Mouse (Mus musculus) hindbrain, embryonic 15.5 days (tissue): ENCODE measurements at regions not wholly inside any gene's neighbourhood (a gene's known extent, or its start where the extent isn't known, plus 50 kb on each side); places are given as distances from the start of the nearest gene placed in this dataset.

Source experiments
- ATAC-seq: fragments of 200-750 bp; cut with Nextera tagmentation; 2 replicates; pipeline ENCODE4 v1.8.0; 2017; ENCODE audit warnings: low read depth, moderate number of reproducible peaks, moderate TSS enrichment; ENCODE audit not compliant: low FRiP score
- H3K27ac ChIP-seq: fragments of 300-500 bp; sonication (generic); replicated peaks from 2 replicates; pipeline ENCODE4 v1.5.1; 2015; ENCODE audit warnings: mild to moderate bottlenecking, inconsistent platforms
- H3K27me3 ChIP-seq: fragments of 300-500 bp; sonication (generic); 2 replicates; pipeline ENCODE4 v1.6.1; 2015; ENCODE audit warnings: control low read depth, inconsistent platforms
- H3K36me3 ChIP-seq: fragments of 300-500 bp; sonication (generic); 2 replicates; pipeline ENCODE4 v1.6.1; 2015; ENCODE audit warnings: control low read depth, inconsistent platforms
- H3K4me1 ChIP-seq: fragments of 300-500 bp; sonication (generic); replicated peaks from 2 replicates; pipeline ENCODE4 v1.6.1; 2015; ENCODE audit warnings: control low read depth, inconsistent platforms
- H3K4me2 ChIP-seq: fragments of 300-500 bp; sonication (generic); 2 replicates; pipeline ENCODE4 v1.6.1; 2015; ENCODE audit warnings: moderate library complexity, mild to moderate bottlenecking, inconsistent platforms
- H3K4me3 ChIP-seq: fragments of 300-500 bp; sonication (generic); 2 replicates; pipeline ENCODE4 v1.5.1; 2015; ENCODE audit warnings: mild to moderate bottlenecking, inconsistent platforms
- H3K9ac ChIP-seq: fragments of 300-500 bp; sonication (generic); 2 replicates; pipeline ENCODE4 v1.6.1; 2015; ENCODE audit warnings: inconsistent platforms
- H3K9me3 ChIP-seq: fragments of 300-500 bp; sonication (generic); 2 replicates; pipeline ENCODE4 v1.6.1; 2016; ENCODE audit warnings: control low read depth, inconsistent platforms
- WGBS: fragments of 180-500 bp; shearing (Covaris S2); methylation state at CpG from one replicate; pipeline ENCODE4 v1.1.7; 2015; 5-methylcytosine and 5-hydroxymethylcytosine counted together

DNA sequence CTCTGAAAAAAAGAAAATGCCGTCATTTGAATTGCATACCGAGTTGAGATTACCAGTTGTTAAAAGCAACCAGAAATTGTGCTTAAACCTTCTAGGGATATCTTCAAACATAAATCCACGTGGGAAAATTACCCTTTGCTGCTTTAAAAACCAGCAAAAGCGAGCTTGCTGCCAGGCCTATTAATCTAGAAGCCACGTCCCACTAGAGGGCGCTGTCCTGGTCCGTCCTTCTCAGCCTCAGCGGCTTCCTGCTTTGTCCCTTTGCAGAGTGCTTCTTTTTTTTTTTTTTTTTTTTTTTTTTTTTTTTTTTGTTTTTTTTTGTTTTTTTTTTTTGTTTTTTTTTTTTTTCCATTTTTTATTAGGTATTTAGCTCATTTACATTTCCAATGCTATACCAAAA, 173.9 kb downstream of the Cand1 start:
- Histone ChIP-seq H3K4me1 (peaks cover 12% of the 10 kb centered on the region), H3K4me2 (peak overlapping the region; percentile 39), H3K36me3 (no peaks in the 10 kb centered on the region), H3K9me3 (no peaks in the 10 kb centered on the region), H3K27ac (peak overlapping the region; percentile 53; the same call in 1 of the 2 replicates), H3K9ac (no peak overlapping the region), H3K4me3 (no peak overlapping the region), H3K27me3 (no peaks in the 10 kb centered on the region)
- WGBS = 17% methylated on average over 8 of the region's 8 CpGs
- ATAC-seq = no peak

DNA sequence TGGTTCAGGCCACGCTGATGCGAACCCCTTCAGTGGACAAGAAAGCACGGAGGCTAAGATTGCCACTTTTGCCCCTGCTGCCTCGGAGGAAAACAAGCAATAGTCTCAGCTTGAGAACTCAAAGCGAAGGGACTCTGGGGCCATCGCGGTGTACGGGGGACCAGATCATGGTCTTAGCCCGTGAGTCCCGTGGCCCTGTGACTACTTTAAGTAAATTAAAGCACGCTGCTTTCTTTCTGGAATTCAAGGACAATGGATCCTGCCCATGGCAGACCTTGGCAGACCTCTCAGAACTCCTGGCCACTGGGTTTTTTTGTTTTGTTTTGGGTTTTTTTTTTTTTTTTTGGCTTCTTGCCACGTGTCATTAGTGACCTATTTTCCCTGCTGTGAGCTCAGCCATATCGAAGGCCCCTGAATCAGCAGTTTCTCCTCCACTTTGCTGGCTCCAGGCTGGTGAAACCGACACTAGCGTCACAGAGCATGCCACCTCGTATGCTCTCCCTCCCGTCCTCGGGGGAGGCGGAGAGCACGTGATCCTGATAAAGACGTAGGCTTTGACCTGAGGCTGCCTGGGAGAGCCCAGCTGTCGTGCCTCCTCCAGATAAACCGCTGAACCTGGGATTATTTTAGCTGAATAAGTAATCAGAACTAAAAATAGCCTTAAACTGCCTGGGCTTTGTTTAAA, 174.6 kb downstream of the Cand1 start:
- Histone ChIP-seq H3K27ac (peak overlapping the region; percentile 53; the same call in 1 of the 2 replicates), H3K4me3 (no peak overlapping the region), H3K4me2 (peak overlapping the region; percentile 39), H3K9me3 (no peaks in the 10 kb centered on the region), H3K4me1 (peaks cover 12% of the 10 kb centered on the region), H3K9ac (no peak overlapping the region), H3K36me3 (no peaks in the 10 kb centered on the region), H3K27me3 (no peaks in the 10 kb centered on the region)
- WGBS = 32% methylated on average over 23 of the region's 23 CpGs
- ATAC-seq = peak; percentile 86

DNA sequence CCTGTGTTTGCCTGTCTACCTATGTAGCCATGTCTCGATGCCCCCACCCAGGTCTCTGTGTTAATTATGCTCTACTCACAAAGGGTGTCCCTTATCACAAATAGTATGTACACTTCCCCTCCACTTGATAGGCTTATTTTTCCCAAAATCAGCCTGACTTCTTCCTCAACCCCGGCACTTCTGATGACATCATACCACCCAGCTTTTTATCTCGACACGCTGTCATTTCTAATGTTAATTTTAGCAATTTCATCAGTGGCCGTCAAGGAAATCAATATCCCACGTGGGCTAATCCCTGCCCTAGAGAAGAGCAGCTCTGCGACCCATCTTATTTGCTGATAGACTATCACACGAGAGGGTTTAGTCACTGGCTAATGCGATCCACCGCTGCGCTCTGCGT, 175.6 kb downstream of the Cand1 start:
- H3K4me2 ChIP-seq = no peak overlapping the region
- H3K4me3 ChIP-seq = no peak overlapping the region
- H3K27me3 ChIP-seq = no peaks in the 10 kb centered on the region
- no peak overlapping the region for H3K9ac ChIP-seq
- no peak overlapping the region for H3K27ac ChIP-seq
- H3K36me3 ChIP-seq = no peaks in the 10 kb centered on the region
- H3K4me1 ChIP-seq = peaks cover 12% of the 10 kb centered on the region
- ATAC-seq = no peak
- 84% methylated on average over 12 of the region's 12 CpGs for WGBS
- no peaks in the 10 kb centered on the region for H3K9me3 ChIP-seq

DNA sequence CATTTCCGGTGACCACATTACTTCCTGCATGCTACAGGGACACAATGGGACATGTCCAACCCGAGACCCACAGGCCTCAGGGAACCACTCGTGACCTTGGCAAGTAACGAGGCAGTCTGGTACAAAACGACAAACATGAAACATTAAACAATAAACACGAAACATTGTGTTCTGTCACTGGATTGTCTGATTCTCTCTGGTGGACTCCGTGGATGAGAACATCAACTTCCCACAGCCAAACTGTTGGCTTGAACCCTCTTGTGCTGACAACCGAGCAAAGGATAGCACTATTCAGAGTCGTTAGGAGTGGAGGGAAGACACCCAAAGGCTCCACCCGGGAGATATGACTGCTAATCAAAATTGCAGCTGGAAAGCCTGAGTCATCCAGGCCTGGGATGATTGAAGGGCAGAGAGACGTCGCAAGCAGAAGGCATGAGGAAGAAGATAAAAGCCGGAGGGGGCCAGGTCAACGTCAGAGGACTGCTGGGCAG, 176.6 kb downstream of the Cand1 start:
- Histone ChIP-seq H3K9me3 (no peaks in the 10 kb centered on the region), H3K4me1 (peaks cover 12% of the 10 kb centered on the region), H3K36me3 (no peaks in the 10 kb centered on the region), H3K4me3 (no peak overlapping the region), H3K4me2 (no peak overlapping the region), H3K9ac (no peak overlapping the region), H3K27me3 (no peaks in the 10 kb centered on the region), H3K27ac (no peak overlapping the region)
- WGBS = 89% methylated on average over 14 of the region's 14 CpGs
- no peak for ATAC-seq

DNA sequence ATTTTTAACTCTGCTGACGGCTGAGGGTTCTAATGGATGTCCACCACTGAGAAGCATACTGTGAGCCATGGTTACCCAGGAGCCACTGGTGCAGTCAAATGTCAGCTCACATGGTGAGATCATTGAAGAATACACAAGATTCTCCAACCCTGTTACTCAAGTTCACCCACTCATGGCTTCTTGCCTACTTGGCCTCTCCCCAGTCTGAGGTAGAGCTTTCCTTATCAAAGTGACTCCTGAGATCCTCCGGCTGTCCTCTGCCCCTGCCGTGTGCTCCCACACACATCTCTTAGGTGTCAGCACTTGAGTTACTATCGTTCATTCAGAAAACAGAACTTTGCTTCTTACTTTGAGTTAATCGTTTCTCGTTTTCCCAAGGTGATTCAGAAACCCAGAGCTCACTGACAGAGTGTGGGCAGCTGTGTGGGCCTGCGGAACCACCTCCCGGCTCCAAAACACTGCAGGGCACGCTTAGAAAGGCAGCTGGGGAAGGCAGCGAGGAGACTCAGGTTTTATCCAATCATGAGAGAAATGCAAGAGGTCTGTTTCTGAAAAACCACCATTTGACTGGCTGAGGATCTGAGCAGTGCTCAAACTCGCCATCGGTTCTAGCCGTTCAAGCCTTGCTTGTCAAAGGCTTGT, 177.8 kb downstream of the Cand1 start:
- Histone ChIP-seq H3K27ac (no peak overlapping the region), H3K4me1 (peaks cover 14% of the 10 kb centered on the region), H3K36me3 (no peaks in the 10 kb centered on the region), H3K27me3 (no peaks in the 10 kb centered on the region), H3K9me3 (no peaks in the 10 kb centered on the region), H3K4me2 (no peak overlapping the region), H3K9ac (no peak overlapping the region), H3K4me3 (no peak overlapping the region)
- WGBS = 90% methylated on average over 13 of the region's 13 CpGs
- no peak for ATAC-seq

DNA sequence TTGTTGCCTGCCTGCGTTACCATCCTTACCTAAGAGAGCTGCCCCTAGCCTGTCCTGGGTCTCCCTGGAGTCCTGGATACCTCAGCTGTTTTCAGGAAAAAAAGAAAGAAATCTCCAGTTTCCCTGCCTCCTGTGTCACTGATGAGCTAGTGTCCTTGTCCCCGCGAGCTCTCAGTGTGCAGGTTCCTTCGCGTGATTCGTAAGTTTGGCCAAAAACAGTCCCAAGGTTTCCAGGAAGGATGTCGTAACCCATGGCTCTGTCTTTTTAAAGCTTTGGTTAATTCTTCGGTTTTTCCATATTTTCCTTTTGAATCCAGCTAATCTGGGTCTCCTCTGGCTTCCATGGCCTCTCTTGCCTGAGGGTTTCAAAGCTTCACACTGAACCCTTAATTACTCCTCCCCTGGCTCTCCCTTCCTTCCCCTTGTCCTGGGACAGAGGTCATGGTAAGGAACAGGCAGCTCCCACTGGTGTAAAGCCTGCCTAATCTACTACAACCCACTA, 178.5 kb downstream of the Cand1 start:
- Histone ChIP-seq H3K9me3 (no peaks in the 10 kb centered on the region), H3K36me3 (no peaks in the 10 kb centered on the region), H3K27me3 (no peaks in the 10 kb centered on the region), H3K9ac (no peak overlapping the region), H3K27ac (no peak overlapping the region), H3K4me2 (no peak overlapping the region), H3K4me1 (peaks cover 16% of the 10 kb centered on the region), H3K4me3 (no peak overlapping the region)
- no peak for ATAC-seq
- 90% methylated on average over 8 of the region's 8 CpGs for WGBS

DNA sequence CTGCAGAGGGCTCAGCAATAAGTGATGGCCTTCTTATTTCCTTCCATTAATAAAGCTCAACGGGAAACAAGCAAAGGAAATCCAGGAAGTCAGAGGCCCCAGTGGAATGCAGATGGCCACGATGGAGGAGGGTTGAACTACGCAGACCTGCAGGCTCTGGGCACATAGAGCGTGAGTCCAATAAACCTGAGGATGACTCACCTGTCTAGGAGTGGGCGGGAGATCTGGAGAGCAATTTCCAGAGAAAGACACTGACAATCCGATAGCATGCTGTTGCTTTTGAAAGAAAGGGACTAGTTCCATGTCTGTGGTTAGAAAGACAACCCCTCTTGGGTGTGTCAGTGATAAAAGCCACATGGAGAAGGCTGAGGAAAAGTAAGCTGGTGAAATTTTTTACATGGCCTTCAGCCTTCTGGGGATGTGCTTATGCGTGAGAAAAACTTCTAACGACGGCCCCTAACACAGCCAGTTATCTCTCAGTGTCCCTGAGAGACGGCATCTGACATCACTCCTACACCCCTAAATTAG, 181.3 kb downstream of the Cand1 start:
- WGBS = 90% methylated on average over 10 of the region's 10 CpGs
- H3K36me3 ChIP-seq = no peaks in the 10 kb centered on the region
- no peaks in the 10 kb centered on the region for H3K9me3 ChIP-seq
- H3K4me2 ChIP-seq = no peak overlapping the region
- peaks cover 18% of the 10 kb centered on the region; the same call in 1 of the 2 replicates for H3K4me1 ChIP-seq
- no peak overlapping the region for H3K9ac ChIP-seq
- H3K27ac ChIP-seq = no peak overlapping the region
- no peak for ATAC-seq
- no peaks in the 10 kb centered on the region for H3K27me3 ChIP-seq
- no peak overlapping the region for H3K4me3 ChIP-seq

DNA sequence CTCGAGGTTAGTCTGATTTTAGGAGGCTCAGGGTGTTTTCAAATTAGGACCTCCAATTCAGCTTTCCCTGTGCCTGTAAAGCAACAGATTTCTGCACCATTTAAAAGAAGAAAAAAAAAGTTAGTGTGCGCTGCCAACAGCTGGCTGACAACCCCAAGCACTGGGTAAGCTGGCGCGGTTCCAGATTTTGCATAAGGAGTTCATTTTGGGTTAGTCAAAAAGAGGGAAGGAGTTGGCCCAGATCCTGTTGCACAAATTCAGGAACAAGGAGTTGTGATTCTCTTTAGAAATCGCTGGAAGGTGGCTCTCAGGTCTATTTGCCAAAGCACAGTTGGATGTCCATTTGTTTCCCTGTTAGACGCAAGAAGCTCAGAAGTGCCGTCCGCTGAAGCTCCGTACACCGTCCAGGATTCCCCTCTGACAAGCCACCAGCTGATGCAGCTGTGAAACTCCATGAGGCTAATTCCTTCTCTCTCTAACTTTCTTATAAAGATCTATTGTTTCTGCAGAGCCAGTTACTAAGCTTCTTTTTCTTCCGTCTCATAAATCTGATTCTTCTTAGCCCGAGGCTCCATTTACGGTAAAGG, 184.6 kb downstream of the Cand1 start:
- peak; percentile 66; the same call in 1 of the 2 replicates for ATAC-seq
- Histone ChIP-seq H3K4me1 (peaks cover 18% of the 10 kb centered on the region; the same call in 1 of the 2 replicates), H3K36me3 (no peaks in the 10 kb centered on the region), H3K27me3 (no peaks in the 10 kb centered on the region), H3K27ac (no peak overlapping the region; the same call in 1 of the 2 replicates), H3K4me2 (no peak overlapping the region), H3K4me3 (no peak overlapping the region), H3K9me3 (no peaks in the 10 kb centered on the region), H3K9ac (no peak overlapping the region)
- 48% methylated on average over 13 of the region's 13 CpGs for WGBS

DNA sequence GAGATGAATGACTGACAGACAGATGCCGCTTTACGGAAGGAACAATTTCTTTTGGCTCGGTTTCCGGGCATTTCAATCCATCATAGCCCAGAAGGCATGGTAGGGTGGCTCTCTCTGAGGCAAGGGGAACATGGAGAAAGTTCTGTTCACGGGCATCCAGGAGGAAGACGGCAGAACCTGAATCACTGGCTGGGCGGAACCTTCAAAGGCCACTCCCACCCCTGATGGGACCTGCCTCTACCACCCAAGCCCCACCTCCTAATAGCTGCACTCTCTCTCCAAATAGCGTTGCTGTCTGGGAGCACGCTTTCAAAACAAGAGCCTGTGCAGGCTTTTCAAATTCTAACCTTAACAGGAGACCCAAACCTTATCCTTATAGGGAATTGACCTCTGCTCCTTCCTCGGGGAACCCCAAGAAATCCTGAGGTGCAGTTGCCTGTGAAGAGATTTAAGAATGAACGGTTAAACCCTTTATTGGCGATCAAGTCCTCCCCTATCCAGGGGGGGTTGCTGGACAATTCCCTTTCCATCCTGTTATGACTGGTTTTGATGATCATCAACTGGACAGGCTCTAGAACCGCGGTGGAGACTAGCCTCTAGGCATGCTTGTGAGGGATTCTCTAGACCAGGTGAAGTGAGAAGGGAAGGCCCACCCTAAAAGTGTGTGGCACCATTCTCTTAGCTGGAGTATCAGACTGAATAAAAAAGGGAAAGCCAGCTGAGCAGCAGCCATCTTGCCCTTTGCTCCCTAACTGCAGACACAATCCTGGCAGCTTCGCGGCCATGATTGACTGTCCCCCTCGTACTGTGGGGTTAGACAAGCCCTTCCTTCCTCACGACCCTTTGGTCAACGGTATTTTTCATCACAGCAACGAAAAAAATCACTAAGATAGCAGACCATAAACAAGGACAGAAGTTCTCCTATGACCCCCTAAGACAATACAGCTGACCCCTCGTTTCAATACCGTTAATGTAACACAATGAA, 184.5 kb upstream of the Dyrk2 start:
- H3K4me3 ChIP-seq = no peak overlapping the region
- H3K27me3 ChIP-seq = no peaks in the 10 kb centered on the region
- no peaks in the 10 kb centered on the region for H3K36me3 ChIP-seq
- H3K4me1 ChIP-seq = peaks cover 18% of the 10 kb centered on the region; the same call in 1 of the 2 replicates
- WGBS = 83% methylated on average over 22 of the region's 22 CpGs
- ATAC-seq = no peak
- no peak overlapping the region for H3K27ac ChIP-seq
- no peak overlapping the region for H3K9ac ChIP-seq
- no peak overlapping the region for H3K4me2 ChIP-seq
- no peaks in the 10 kb centered on the region for H3K9me3 ChIP-seq

DNA sequence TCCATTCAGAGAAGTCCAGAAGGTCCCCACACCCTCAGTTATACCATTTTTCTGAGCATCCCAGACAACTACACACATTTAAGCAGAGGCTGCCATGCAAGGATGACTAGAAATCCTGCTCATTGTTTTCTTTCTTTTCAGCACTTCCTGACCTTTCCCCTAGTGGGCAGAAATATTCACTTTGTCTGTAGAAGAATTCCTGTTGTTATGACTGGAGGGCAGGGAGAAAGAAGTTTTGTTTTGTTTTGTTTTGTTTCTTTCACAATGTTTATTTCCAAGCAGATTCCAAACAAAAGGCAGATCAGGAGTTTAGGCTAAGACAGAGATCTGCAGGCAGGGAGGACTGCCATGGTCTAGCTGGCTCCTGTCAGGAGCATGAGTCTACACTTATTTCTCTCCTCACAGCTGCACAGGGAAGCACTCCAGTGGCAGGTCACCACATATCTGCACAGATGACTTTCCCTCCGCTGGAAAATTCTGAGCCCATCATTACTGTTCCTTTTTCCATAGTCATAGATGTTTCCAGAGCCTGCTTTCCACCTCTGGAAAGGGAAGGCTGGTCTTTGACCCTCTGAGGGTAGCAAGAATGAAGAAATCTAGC, 182.5 kb upstream of the Dyrk2 start:
- 48% methylated on average over 1 of the region's 1 CpGs for WGBS
- H3K27me3 ChIP-seq = no peaks in the 10 kb centered on the region
- H3K27ac ChIP-seq = no peak overlapping the region
- no peak overlapping the region for H3K9ac ChIP-seq
- peaks cover 18% of the 10 kb centered on the region; the same call in 1 of the 2 replicates for H3K4me1 ChIP-seq
- H3K9me3 ChIP-seq = no peaks in the 10 kb centered on the region
- no peak for ATAC-seq
- no peak overlapping the region for H3K4me2 ChIP-seq
- no peaks in the 10 kb centered on the region for H3K36me3 ChIP-seq
- no peak overlapping the region for H3K4me3 ChIP-seq

DNA sequence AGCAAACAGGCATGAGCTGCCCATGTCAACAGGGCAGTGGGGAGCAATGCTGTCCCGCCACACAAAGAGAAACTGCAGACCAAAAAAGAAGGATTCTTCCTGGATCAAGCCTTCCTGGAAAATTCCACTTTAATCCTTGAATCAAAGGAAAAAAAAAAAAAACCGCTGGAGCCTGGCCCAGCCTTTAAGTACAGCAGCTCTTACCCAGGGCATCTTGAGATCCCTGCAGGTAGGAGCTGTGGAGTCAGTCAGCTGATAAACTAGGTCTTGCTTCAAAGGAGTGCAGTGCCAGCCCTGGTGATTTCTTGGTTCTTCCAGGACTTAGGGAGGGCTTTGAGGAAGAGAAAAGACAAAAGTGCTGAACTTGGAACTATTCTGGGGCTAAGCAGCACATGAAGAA, 181.6 kb upstream of the Dyrk2 start:
- 78% methylated on average over 2 of the region's 2 CpGs for WGBS
- ATAC-seq = no peak
- Histone ChIP-seq H3K36me3 (no peaks in the 10 kb centered on the region), H3K9me3 (no peaks in the 10 kb centered on the region), H3K27ac (no peak overlapping the region), H3K9ac (no peak overlapping the region), H3K4me2 (no peak overlapping the region), H3K4me3 (no peak overlapping the region), H3K27me3 (no peaks in the 10 kb centered on the region), H3K4me1 (peaks cover 16% of the 10 kb centered on the region; the same call in 1 of the 2 replicates)
